Mouse (Mus musculus) lung, embryonic 14.5 days (tissue): ENCODE measurements around the gene Dnajb8. TPM values are rescaled to one million over a fixed set of nuclear protein-coding genes. Genes with fewer than 3 reads are reported as not detected.

Experiments used
- ATAC-seq: fragments of 200-750 bp; cut with Nextera tagmentation; 2 replicates; pipeline ENCODE4 v1.8.0; 2017; ENCODE audit warnings: mild to moderate bottlenecking, moderate TSS enrichment, moderate library complexity; ENCODE audit not compliant: insufficient read depth
- DNase-seq: peaks from one replicate; pipeline ENCODE4 v3.0.0-alpha.2; 2015
- H3K27ac ChIP-seq: fragments of 300-500 bp; sonication (generic); 2 replicates; pipeline ENCODE4 v1.5.1; 2014; ENCODE audit warnings: low read depth, mild to moderate bottlenecking, moderate library complexity
- H3K27me3 ChIP-seq: fragments of 300-500 bp; sonication (generic); 2 replicates; pipeline ENCODE4 v1.6.1; 2014; ENCODE audit warnings: low read length, control low read depth; ENCODE audit not compliant: insufficient read depth
- H3K36me3 ChIP-seq: fragments of 300-500 bp; sonication (generic); 2 replicates; pipeline ENCODE4 v1.6.1; 2014; ENCODE audit warnings: control low read depth; ENCODE audit not compliant: insufficient read depth
- H3K4me1 ChIP-seq: fragments of 300-500 bp; sonication (generic); 2 replicates; pipeline ENCODE4 v1.6.1; 2014; ENCODE audit warnings: antibody characterized with exemption, control low read depth; ENCODE audit not compliant: insufficient read depth
- H3K4me2 ChIP-seq: fragments of 300-500 bp; sonication (generic); 2 replicates; pipeline ENCODE4 v1.6.1; 2014; ENCODE audit warnings: mild to moderate bottlenecking
- H3K4me3 ChIP-seq: fragments of 300-500 bp; sonication (generic); 2 replicates; pipeline ENCODE4 v1.5.1; 2014; ENCODE audit warnings: low read depth, low read length
- H3K9ac ChIP-seq: fragments of 300-500 bp; sonication (generic); 2 replicates; pipeline ENCODE4 v1.6.1; 2014
- H3K9me3 ChIP-seq: fragments of 300-500 bp; sonication (generic); 2 replicates; pipeline ENCODE4 v1.6.1; 2016; ENCODE audit warnings: low read depth, low read length, control low read depth
- CTCF ChIP-seq: IDR thresholded peaks from 2 replicates; pipeline ENCODE4 v1.5.1; 2016; ENCODE audit warnings: antibody characterized with exemption, low read depth
- WGBS: fragments of 180-500 bp; shearing (Covaris S2); extraction: QIAGEN DNeasy Blood & Tissue Kit; methylation state at CpG from one replicate; pipeline ENCODE4 v1.1.7; 2014; 5-methylcytosine and 5-hydroxymethylcytosine counted together
- polyA plus RNA-seq: library from polyadenylated mRNA; unstranded; fragments of >200 nt; fragmentation: Nextera tagmentation; extraction: Ambion mirVana; gene quantifications from 2 replicates; pipeline ENCODE4 v1.2.1, GENCODE M21; 2014

The Dnajb8 gene
- polyA plus RNA-seq, 1 experiment from 2014 or later = not detected

GRCm38 (mm10) chr6:88265355-88265754 lies 43.3 kb downstream of the Dnajb8 start:
- H3K4me3 ChIP-seq = no peak overlapping the region
- no peak overlapping the region for H3K27ac ChIP-seq
- no peak for DNase-seq
- H3K4me2 ChIP-seq = no peak overlapping the region
- no peaks in the 10 kb centered on the region for H3K36me3 ChIP-seq
- 94% methylated on average over 1 of the region's 1 CpGs for WGBS
- H3K27me3 ChIP-seq = no peaks in the 10 kb centered on the region
- ATAC-seq = no peak
- TF ChIP-seq CTCF = no peak
- H3K9ac ChIP-seq = no peak overlapping the region
- no peaks in the 10 kb centered on the region for H3K4me1 ChIP-seq
- no peaks in the 10 kb centered on the region for H3K9me3 ChIP-seq

- Histone ChIP-seq H3K27ac (no peak overlapping the region), H3K9ac (no peak overlapping the region), H3K9me3 (no peaks in the 10 kb centered on the region), H3K4me3 (no peak overlapping the region), H3K27me3 (no peaks in the 10 kb centered on the region), H3K36me3 (peaks cover 3% of the 10 kb centered on the region; the same call in 1 of the 2 replicates), H3K4me2 (no peak overlapping the region), H3K4me1 (no peaks in the 10 kb centered on the region)
- 87% methylated on average over 3 of the region's 3 CpGs for WGBS
- ATAC-seq (no peak), DNase-seq (no peak)
- TF ChIP-seq CTCF = no peak
These were observed 44.0 kb downstream of the Dnajb8 start for GRCm38 (mm10) chr6:88266055-88266454.

- H3K4me2 ChIP-seq = no peak overlapping the region
- no peak for ATAC-seq
- H3K9me3 ChIP-seq = no peaks in the 10 kb centered on the region
- H3K27me3 ChIP-seq = no peaks in the 10 kb centered on the region
- peaks cover 4% of the 10 kb centered on the region; the same call in 1 of the 2 replicates for H3K36me3 ChIP-seq
- H3K9ac ChIP-seq = no peak overlapping the region
- WGBS = 71% methylated on average over 3 of the region's 3 CpGs
- no peaks in the 10 kb centered on the region for H3K4me1 ChIP-seq
- H3K4me3 ChIP-seq = no peak overlapping the region
- no peak overlapping the region for H3K27ac ChIP-seq
- TF ChIP-seq CTCF = no peak
- DNase-seq = no peak
These were observed 45.0 kb downstream of the Dnajb8 start for GRCm38 (mm10) chr6:88267068-88267467.

- H3K4me1 ChIP-seq = no peaks in the 10 kb centered on the region
- no peak overlapping the region for H3K9ac ChIP-seq
- ATAC-seq = no peak
- H3K36me3 ChIP-seq = peaks cover 4% of the 10 kb centered on the region; the same call in 1 of the 2 replicates
- H3K4me2 ChIP-seq = no peak overlapping the region
- H3K27me3 ChIP-seq = no peaks in the 10 kb centered on the region
- H3K27ac ChIP-seq = no peak overlapping the region
- TF ChIP-seq CTCF = no peak
- H3K9me3 ChIP-seq = no peaks in the 10 kb centered on the region
- H3K4me3 ChIP-seq = no peak overlapping the region
- DNase-seq = no peak
- 87% methylated on average over 2 of the region's 2 CpGs for WGBS
These were observed 45.9 kb downstream of the Dnajb8 start for GRCm38 (mm10) chr6:88267970-88268369.

- H3K4me1 ChIP-seq = peaks cover 5% of the 10 kb centered on the region; the same call in 1 of the 2 replicates
- no peak overlapping the region; the same call in 1 of the 2 replicates for H3K4me2 ChIP-seq
- H3K9ac ChIP-seq = no peak overlapping the region
- H3K36me3 ChIP-seq = peaks cover 4% of the 10 kb centered on the region; the same call in 1 of the 2 replicates
- H3K27ac ChIP-seq = no peak overlapping the region
- ATAC-seq (peak; percentile 82), DNase-seq (peak; percentile 79)
- whole genome bisulfite sequencing = 44% methylated on average over 6 of the region's 6 CpGs
- H3K9me3 ChIP-seq = no peaks in the 10 kb centered on the region
- no peak for TF ChIP-seq CTCF
- H3K4me3 ChIP-seq = no peak overlapping the region
- H3K27me3 ChIP-seq = no peaks in the 10 kb centered on the region
These were observed 52.6 kb downstream of the Dnajb8 start for GRCm38 (mm10) chr6:88274623-88275022.

- 68% methylated on average over 4 of the region's 4 CpGs for WGBS
- no peak overlapping the region for H3K27ac ChIP-seq
- no peaks in the 10 kb centered on the region for H3K9me3 ChIP-seq
- DNase-seq (no peak), ATAC-seq (no peak)
- H3K9ac ChIP-seq = no peak overlapping the region
- no peaks in the 10 kb centered on the region for H3K27me3 ChIP-seq
- no peak overlapping the region for H3K4me3 ChIP-seq
- peaks cover 5% of the 10 kb centered on the region; the same call in 1 of the 2 replicates for H3K4me1 ChIP-seq
- TF ChIP-seq CTCF = no peak
- H3K4me2 ChIP-seq = no peak overlapping the region
- no peaks in the 10 kb centered on the region for H3K36me3 ChIP-seq
These were observed 54.2 kb downstream of the Dnajb8 start for GRCm38 (mm10) chr6:88276221-88276620.

GRCm38 (mm10) chr6:88277242-88277641 lies 55.2 kb downstream of the Dnajb8 start:
- no peak overlapping the region for H3K4me2 ChIP-seq
- no peak for TF ChIP-seq CTCF
- H3K9me3 ChIP-seq = no peaks in the 10 kb centered on the region
- no peak for ATAC-seq
- DNase-seq = no peak
- H3K9ac ChIP-seq = no peak overlapping the region
- peaks cover 5% of the 10 kb centered on the region; the same call in 1 of the 2 replicates for H3K4me1 ChIP-seq
- H3K4me3 ChIP-seq = no peak overlapping the region
- WGBS = 87% methylated on average over 4 of the region's 4 CpGs
- H3K27me3 ChIP-seq = no peaks in the 10 kb centered on the region
- no peak overlapping the region for H3K27ac ChIP-seq
- H3K36me3 ChIP-seq = no peaks in the 10 kb centered on the region
